Mouse (Mus musculus): Measurements from ENCODE around the gene Rab4a. TPM values are rescaled to one million over a fixed set of nuclear protein-coding genes. Genes with fewer than 3 reads are reported as not detected.
A peak's percentile ranks its signal among the peaks of the same experiment; 100 is the strongest.

Gene Rab4a
- polyA plus RNA-seq, 1 experiment from 2014 or later = 47.5 TPM

- Histone ChIP-seq H3K27me3 (no peaks in the 10 kb centered on the region; the same call in 1 of the 2 replicates), H3K27ac (replicated peaks) (no peak overlapping the region), H3K4me2 (replicated peaks) (no peak overlapping the region), H3K36me3 (no peaks in the 10 kb centered on the region), H3K4me3 (replicated peaks) (no peak overlapping the region), H3K9ac (no peak overlapping the region), H3K9me3 (replicated peaks) (no peaks in the 10 kb centered on the region), H3K4me1 (peaks cover 7% of the 10 kb centered on the region; the same call in 1 of the 2 replicates)
- WGBS = 63% methylated on average over 16 of the region's 16 CpGs
- no peak for ATAC-seq (ENCODE audit: insufficient number of reproducible peaks, low FRiP score, low TSS enrichment, low read depth)
Measured at GRCm38 (mm10) chr8:123768492-123769356, 37.1 kb upstream of the Rab4a start.

- no peak for ATAC-seq (ENCODE audit: insufficient number of reproducible peaks, low FRiP score, low TSS enrichment, low read depth)
- H3K4me2 ChIP-seq (replicated peaks) = no peak overlapping the region
- WGBS = 33% methylated on average over 12 of the region's 12 CpGs
- no peak overlapping the region for H3K4me3 ChIP-seq (replicated peaks)
- H3K27me3 ChIP-seq = no peaks in the 10 kb centered on the region
- no peak overlapping the region for H3K9ac ChIP-seq
- no peak overlapping the region for H3K27ac ChIP-seq (replicated peaks)
- no peaks in the 10 kb centered on the region for H3K36me3 ChIP-seq
- no peaks in the 10 kb centered on the region for H3K4me1 ChIP-seq
- no peaks in the 10 kb centered on the region for H3K9me3 ChIP-seq (replicated peaks)
Measured at GRCm38 (mm10) chr8:123773468-123773867, 32.3 kb upstream of the Rab4a start.

GRCm38 (mm10) chr8:123774491-123774890, 31.3 kb upstream of the Rab4a start:
- Histone ChIP-seq H3K27me3 (no peaks in the 10 kb centered on the region), H3K36me3 (no peaks in the 10 kb centered on the region), H3K4me1 (no peaks in the 10 kb centered on the region), H3K4me3 (replicated peaks) (no peak overlapping the region), H3K9ac (no peak overlapping the region), H3K4me2 (replicated peaks) (no peak overlapping the region), H3K27ac (replicated peaks) (no peak overlapping the region), H3K9me3 (replicated peaks) (no peaks in the 10 kb centered on the region)
- ATAC-seq (ENCODE audit: insufficient number of reproducible peaks, low FRiP score, low TSS enrichment, low read depth) = no peak
- WGBS = 93% methylated on average over 1 of the region's 1 CpGs

GRCm38 (mm10) chr8:123777319-123777718, 28.5 kb upstream of the Rab4a start:
- H3K36me3 ChIP-seq = no peaks in the 10 kb centered on the region
- no peak overlapping the region for H3K4me2 ChIP-seq (replicated peaks)
- H3K9ac ChIP-seq = no peak overlapping the region
- peaks cover 11% of the 10 kb centered on the region for H3K4me1 ChIP-seq
- H3K9me3 ChIP-seq (replicated peaks) = no peaks in the 10 kb centered on the region
- H3K4me3 ChIP-seq (replicated peaks) = no peak overlapping the region
- H3K27ac ChIP-seq (replicated peaks) = no peak overlapping the region
- no peaks in the 10 kb centered on the region for H3K27me3 ChIP-seq
- WGBS = 48% methylated on average over 7 of the region's 7 CpGs
- ATAC-seq (ENCODE audit: insufficient number of reproducible peaks, low FRiP score, low TSS enrichment, low read depth) = no peak

GRCm38 (mm10) chr8:123780471-123780870, 25.3 kb upstream of the Rab4a start:
- Histone ChIP-seq H3K4me1 (peaks cover 16% of the 10 kb centered on the region), H3K9me3 (replicated peaks) (no peaks in the 10 kb centered on the region), H3K27ac (replicated peaks) (no peak overlapping the region), H3K4me2 (replicated peaks) (0 out of 2 replicates have a peak overlapping the region, but pooled peaks have one; percentile 15), H3K4me3 (replicated peaks) (no peak overlapping the region), H3K36me3 (no peaks in the 10 kb centered on the region), H3K27me3 (no peaks in the 10 kb centered on the region), H3K9ac (no peak overlapping the region)
- WGBS = 20% methylated on average over 3 of the region's 3 CpGs
- no peak for ATAC-seq (ENCODE audit: insufficient number of reproducible peaks, low FRiP score, low TSS enrichment, low read depth)

- Histone ChIP-seq H3K4me2 (replicated peaks) (no peak overlapping the region), H3K4me3 (replicated peaks) (no peak overlapping the region), H3K9ac (no peak overlapping the region), H3K36me3 (no peaks in the 10 kb centered on the region), H3K27me3 (no peaks in the 10 kb centered on the region), H3K9me3 (replicated peaks) (no peaks in the 10 kb centered on the region), H3K4me1 (peaks cover 16% of the 10 kb centered on the region), H3K27ac (replicated peaks) (no peak overlapping the region)
- no peak for ATAC-seq (ENCODE audit: insufficient number of reproducible peaks, low FRiP score, low TSS enrichment, low read depth)
- 62% methylated on average over 8 of the region's 8 CpGs for WGBS
Measured at GRCm38 (mm10) chr8:123781256-123781655, 24.5 kb upstream of the Rab4a start.

- Histone ChIP-seq H3K9me3 (replicated peaks) (no peaks in the 10 kb centered on the region), H3K36me3 (no peaks in the 10 kb centered on the region), H3K4me1 (peaks cover 22% of the 10 kb centered on the region), H3K27me3 (no peaks in the 10 kb centered on the region), H3K4me3 (replicated peaks) (no peak overlapping the region), H3K4me2 (replicated peaks) (no peak overlapping the region), H3K9ac (no peak overlapping the region), H3K27ac (replicated peaks) (no peak overlapping the region)
- ATAC-seq (ENCODE audit: insufficient number of reproducible peaks, low FRiP score, low TSS enrichment, low read depth) = peak; percentile 61; the same call in 1 of the 2 replicates
- WGBS = 5% methylated on average over 6 of the region's 6 CpGs
Measured at GRCm38 (mm10) chr8:123783525-123784249, 22.1 kb upstream of the Rab4a start.

GRCm38 (mm10) chr8:123786166-123786565, 19.6 kb upstream of the Rab4a start:
- H3K27ac ChIP-seq (replicated peaks) = no peak overlapping the region
- H3K4me1 ChIP-seq = peaks cover 10% of the 10 kb centered on the region; the same call in 1 of the 2 replicates
- 72% methylated on average over 6 of the region's 6 CpGs for WGBS
- H3K4me3 ChIP-seq (replicated peaks) = no peak overlapping the region
- no peak for ATAC-seq (ENCODE audit: insufficient number of reproducible peaks, low FRiP score, low TSS enrichment, low read depth)
- no peaks in the 10 kb centered on the region for H3K27me3 ChIP-seq
- H3K36me3 ChIP-seq = no peaks in the 10 kb centered on the region
- no peak overlapping the region for H3K4me2 ChIP-seq (replicated peaks)
- no peaks in the 10 kb centered on the region for H3K9me3 ChIP-seq (replicated peaks)
- no peak overlapping the region for H3K9ac ChIP-seq

GRCm38 (mm10) chr8:123786644-123787043, 19.1 kb upstream of the Rab4a start:
- H3K4me1 ChIP-seq = peaks cover 10% of the 10 kb centered on the region; the same call in 1 of the 2 replicates
- no peaks in the 10 kb centered on the region for H3K27me3 ChIP-seq
- H3K27ac ChIP-seq (replicated peaks) = no peak overlapping the region
- WGBS = 71% methylated on average over 6 of the region's 6 CpGs
- no peak for ATAC-seq (ENCODE audit: insufficient number of reproducible peaks, low FRiP score, low TSS enrichment, low read depth)
- no peaks in the 10 kb centered on the region for H3K9me3 ChIP-seq (replicated peaks)
- no peak overlapping the region for H3K4me3 ChIP-seq (replicated peaks)
- no peaks in the 10 kb centered on the region for H3K36me3 ChIP-seq
- no peak overlapping the region for H3K9ac ChIP-seq
- no peak overlapping the region for H3K4me2 ChIP-seq (replicated peaks)

GRCm38 (mm10) chr8:123787254-123787897, 18.4 kb upstream of the Rab4a start:
- Histone ChIP-seq H3K27me3 (no peaks in the 10 kb centered on the region), H3K9me3 (replicated peaks) (no peaks in the 10 kb centered on the region), H3K36me3 (no peaks in the 10 kb centered on the region), H3K4me2 (replicated peaks) (0 out of 2 replicates have a peak overlapping the region, but pooled peaks have one; percentile 10), H3K27ac (replicated peaks) (no peak overlapping the region), H3K4me3 (replicated peaks) (no peak overlapping the region), H3K9ac (no peak overlapping the region), H3K4me1 (peaks cover 10% of the 10 kb centered on the region; the same call in 1 of the 2 replicates)
- ATAC-seq (ENCODE audit: insufficient number of reproducible peaks, low FRiP score, low TSS enrichment, low read depth) = no peak
- WGBS = 53% methylated on average over 21 of the region's 21 CpGs
